Mouse (Mus musculus): ENCODE results near the gene Hoga1.

DNA sequence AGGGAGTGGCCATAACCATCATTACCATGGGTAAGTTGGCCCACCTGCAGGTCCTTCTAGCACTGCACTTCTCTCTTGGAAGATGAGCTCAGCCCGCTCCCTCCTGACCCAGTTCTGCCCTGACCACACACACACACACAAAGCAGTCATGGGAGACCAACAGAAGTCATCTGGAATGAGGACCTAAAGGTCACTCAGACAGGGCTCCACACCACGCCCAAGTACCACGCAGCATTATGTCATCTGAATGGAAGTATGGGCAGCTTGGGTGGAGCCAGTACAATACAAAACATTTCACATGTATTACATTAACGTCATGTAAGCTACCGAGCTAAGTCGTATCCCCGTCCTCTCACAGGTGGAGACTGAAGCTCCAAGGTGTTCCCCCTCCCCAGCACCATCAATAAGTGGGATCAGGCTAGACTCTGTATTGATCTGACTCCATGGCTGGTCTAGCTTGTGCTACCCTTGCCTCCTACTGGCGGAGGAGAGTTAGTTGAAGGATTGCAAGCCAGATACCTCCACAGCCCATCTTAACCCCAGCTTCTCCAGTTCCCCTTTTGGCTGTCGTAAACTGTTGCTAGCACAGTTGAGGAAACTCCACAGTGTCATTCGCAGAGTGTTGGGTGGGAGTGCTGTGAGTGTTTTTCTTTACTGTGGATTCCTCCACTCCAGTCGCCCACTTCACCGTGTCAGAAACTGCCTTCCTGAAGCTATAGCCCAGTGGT is 44.0 kb upstream of the Hoga1 start:
- TF ChIP-seq CTCF (IDR thresholded peaks at IDR 0.05; ENCODE audit: borderline replicate concordance, control insufficient read depth, extremely low read depth, insufficient read depth, low read length, poor library complexity), result no peak
- TF ChIP-seq POLR2A (IDR thresholded peaks at IDR 0.05; ENCODE audit: control insufficient read depth, extremely low read depth, insufficient read depth, low read length, poor library complexity), result no peak

Measured in thymus, adult 2 months (tissue).